In the genomic region with DNA sequence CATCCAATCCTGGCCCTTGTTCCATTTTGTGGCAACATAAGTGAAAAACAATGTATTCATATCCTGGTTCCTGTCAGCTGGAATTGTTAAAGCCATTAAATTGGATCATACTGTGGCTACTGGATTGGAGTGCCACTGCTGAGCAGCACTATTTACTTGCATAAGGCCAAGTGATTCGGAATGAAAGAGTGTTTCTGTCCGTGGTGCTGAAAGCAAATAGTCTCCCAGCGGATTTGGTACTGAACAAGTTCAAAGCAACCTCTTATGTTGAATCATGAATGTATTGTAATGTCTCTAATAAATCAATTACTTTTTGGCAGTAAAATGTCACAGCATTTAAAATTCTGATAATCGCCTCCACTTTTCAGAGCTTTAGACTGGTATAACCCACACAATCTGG, we compare ENCODE assay signal across 9 mouse cellular contexts.
DNase-seq lines count a peak whose midpoint lies in the region; ATAC-seq and TF ChIP-seq lines count a peak whose summit lies in the region.
"Had no signal": no experiment of that assay in that cellular context is flagged by ENCODE, and none has a peak within 500 bp of the region (broad histone marks: within the 10 kb centered on the region; RNA-seq: fewer than 3 reads in every experiment).

No protein-coding gene starts in this region.

- ATAC-seq in heart, embryonic 11.5 days (replicated peaks; ENCODE audit: insufficient number of reproducible peaks, low FRiP score, low TSS enrichment) = no peak

- no peaks in the 10 kb centered on the region for H3K9me3 ChIP-seq in heart, embryonic 11.5 days (replicated peaks; ENCODE audit: control insufficient read depth, low read length)
- no peaks in the 10 kb centered on the region for H3K9me3 ChIP-seq in limb, embryonic 10.5 days (replicated peaks)

- peak; percentile 5 to 51 for DNase-seq in heart, adult 18-20 months
- DNase-seq in 416B (ENCODE audit: low read depth) = peak; percentile 17
- DNase-seq in embryo, embryonic 10 days (ENCODE audit: low spot score) = peak; percentile 82
- peak; percentile 71 for DNase-seq in limb, embryonic 10.5 days (ENCODE audit: low spot score)
- no peak for DNase-seq in thymus, adult 2 months
- no peak for DNase-seq in cerebellum, postnatal 25 days
- no peak for DNase-seq in MN1 (ENCODE audit: low spot score)

- no peaks in the 10 kb centered on the region for H3K4me1 ChIP-seq in heart, embryonic 11.5 days (ENCODE audit: control insufficient read depth, insufficient read depth, low read length)
- no peaks in the 10 kb centered on the region for H3K4me1 ChIP-seq in limb, embryonic 10.5 days
- no peaks in the 10 kb centered on the region for H3K4me1 ChIP-seq in thymus, adult 2 months (replicated peaks; ENCODE audit: control insufficient read depth, insufficient read depth, low read length)

- no peak overlapping the region for H3K4me3 ChIP-seq in heart, embryonic 11.5 days (ENCODE audit: low read depth, low read length)
- no peak overlapping the region for H3K4me3 ChIP-seq in limb, embryonic 10.5 days
- H3K4me3 ChIP-seq in thymus, adult 2 months (ENCODE audit: control insufficient read depth, insufficient read depth, low read length) = no peak overlapping the region

- H3K27me3 ChIP-seq in heart, embryonic 11.5 days (ENCODE audit: control insufficient read depth, insufficient read depth, low read length) = no peaks in the 10 kb centered on the region
- H3K27me3 ChIP-seq in limb, embryonic 10.5 days (ENCODE audit: low read depth, poor library complexity, severe bottlenecking) = no peaks in the 10 kb centered on the region
- H3K27me3 ChIP-seq in thymus, adult 2 months (ENCODE audit: control insufficient read depth, insufficient read depth, low read length) = no peaks in the 10 kb centered on the region

- TF ChIP-seq CTCF in thymus, adult 2 months (IDR thresholded peaks at IDR 0.05; ENCODE audit: borderline replicate concordance, control insufficient read depth, extremely low read depth, insufficient read depth, low read length, poor library complexity) = no peak

- TF ChIP-seq POLR2A in thymus, adult 2 months (IDR thresholded peaks at IDR 0.05; ENCODE audit: control insufficient read depth, extremely low read depth, insufficient read depth, low read length, poor library complexity) = no peak

- no peak overlapping the region for H3K4me2 ChIP-seq in heart, embryonic 11.5 days

- 16% methylated on average over 4 of the region's 4 CpGs for WGBS in heart, embryonic 11.5 days (ENCODE audit: insufficient replicate concordance)
- 17% methylated on average over 4 of the region's 4 CpGs for WGBS in limb, embryonic 10.5 days
- WGBS in thymus, adult 2 months = 29% methylated on average over 4 of the region's 4 CpGs

- H3K36me3 ChIP-seq in heart, embryonic 11.5 days (ENCODE audit: control insufficient read depth, insufficient read depth, low read length) = no peaks in the 10 kb centered on the region
- H3K36me3 ChIP-seq in limb, embryonic 10.5 days = no peaks in the 10 kb centered on the region
- H3K36me3 ChIP-seq in thymus, adult 2 months (ENCODE audit: control insufficient read depth, insufficient read depth, low read length) = no peaks in the 10 kb centered on the region

- no peak overlapping the region for H3K27ac ChIP-seq in heart, embryonic 11.5 days (ENCODE audit: low read depth, low read length)
- H3K27ac ChIP-seq in limb, embryonic 10.5 days = no peak overlapping the region
- H3K27ac ChIP-seq in thymus, adult 2 months (ENCODE audit: control insufficient read depth, insufficient read depth, low read length) = no peak overlapping the region
- H3K27ac ChIP-seq: liver, embryonic 14.5 days had no signal

- H3K9ac ChIP-seq in heart, embryonic 11.5 days (ENCODE audit: low read depth, low read length) = no peak overlapping the region
- H3K9ac ChIP-seq: liver, embryonic 14.5 days had no signal

Comparison
In these comparisons a context has a peak if more than half of its experiments do, and no peak if none do; other contexts are left out.
1. DNase-seq: peak in heart, adult 18-20 months (2 of 2), 416B (single experiment), embryo, embryonic 10 days (single experiment) and limb, embryonic 10.5 days (single experiment); none in thymus, adult 2 months (single experiment), cerebellum, postnatal 25 days (0 of 2) and MN1 (single experiment).